Mouse (Mus musculus): Measurements from ENCODE around the gene Abcb10.
"Not testable (repeated sequence)": the region's sequence is repeated elsewhere in the genome, so short reads cannot be mapped to it uniquely, and the experiment has no call there.

Abcb10 gene

DNA sequence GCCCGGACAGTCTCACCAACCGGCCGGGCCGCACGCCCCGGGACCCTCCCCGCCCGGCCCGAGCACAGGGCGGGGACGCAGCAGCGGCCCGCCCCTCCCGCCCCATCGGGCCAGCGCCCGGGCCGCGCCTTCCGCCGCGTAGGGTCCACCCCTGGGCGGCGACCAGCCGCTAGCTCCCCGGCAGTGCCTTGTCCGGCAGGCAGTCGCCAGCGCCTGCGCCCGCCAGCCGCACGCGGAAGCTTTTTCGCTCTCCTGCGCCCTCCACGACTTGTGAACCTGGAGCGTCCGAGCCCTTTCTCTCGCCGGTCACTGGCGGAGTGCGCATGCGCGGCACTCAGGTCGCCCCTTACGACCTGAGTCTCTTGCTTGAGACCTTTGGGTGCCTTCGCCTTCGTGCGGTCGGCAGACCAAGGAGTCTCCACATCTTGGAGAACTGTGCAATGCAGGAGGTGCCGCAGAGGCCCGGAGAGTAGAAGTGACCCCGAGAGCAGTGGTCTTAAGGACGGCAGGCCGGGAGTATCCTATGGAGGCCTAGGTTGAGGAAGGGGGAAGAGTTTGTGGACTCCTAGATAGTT, at the start of gene Abcb10:
Gene Abcb10, minus strand, starts transcription at position 297 of the 575 bp plus-strand sequence.
- DNase-seq (ENCODE audit: low spot score in 2 of 2): peak; percentile 88 to 94

- DNase-seq (ENCODE audit: low spot score in 2 of 2): no peak
These were observed 44.9 kb upstream of the Abcb10 start for GRCm38 (mm10) chr8:124027831-124028230.

DNA sequence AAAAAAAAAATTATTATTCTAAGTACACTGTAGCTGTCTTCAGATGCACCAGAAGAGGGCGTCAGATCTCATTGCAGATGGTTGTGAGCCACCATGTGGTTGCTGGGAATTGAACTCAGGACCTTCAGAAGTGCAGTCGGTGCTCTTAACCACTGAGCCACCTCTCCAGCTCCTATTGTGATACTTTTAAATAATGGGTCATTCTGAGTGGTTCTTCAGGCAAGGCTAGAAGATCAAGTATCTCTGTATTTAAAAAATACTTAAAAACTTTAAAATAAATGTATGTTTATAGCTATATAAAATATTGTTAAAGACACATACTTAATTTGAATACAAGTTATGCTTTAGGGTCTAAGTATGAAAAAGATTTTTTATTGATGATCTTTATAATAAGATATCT, 43.3 kb upstream of the Abcb10 start:
- DNase-seq (ENCODE audit: low spot score in 2 of 2): not testable (repeated sequence)

DNA sequence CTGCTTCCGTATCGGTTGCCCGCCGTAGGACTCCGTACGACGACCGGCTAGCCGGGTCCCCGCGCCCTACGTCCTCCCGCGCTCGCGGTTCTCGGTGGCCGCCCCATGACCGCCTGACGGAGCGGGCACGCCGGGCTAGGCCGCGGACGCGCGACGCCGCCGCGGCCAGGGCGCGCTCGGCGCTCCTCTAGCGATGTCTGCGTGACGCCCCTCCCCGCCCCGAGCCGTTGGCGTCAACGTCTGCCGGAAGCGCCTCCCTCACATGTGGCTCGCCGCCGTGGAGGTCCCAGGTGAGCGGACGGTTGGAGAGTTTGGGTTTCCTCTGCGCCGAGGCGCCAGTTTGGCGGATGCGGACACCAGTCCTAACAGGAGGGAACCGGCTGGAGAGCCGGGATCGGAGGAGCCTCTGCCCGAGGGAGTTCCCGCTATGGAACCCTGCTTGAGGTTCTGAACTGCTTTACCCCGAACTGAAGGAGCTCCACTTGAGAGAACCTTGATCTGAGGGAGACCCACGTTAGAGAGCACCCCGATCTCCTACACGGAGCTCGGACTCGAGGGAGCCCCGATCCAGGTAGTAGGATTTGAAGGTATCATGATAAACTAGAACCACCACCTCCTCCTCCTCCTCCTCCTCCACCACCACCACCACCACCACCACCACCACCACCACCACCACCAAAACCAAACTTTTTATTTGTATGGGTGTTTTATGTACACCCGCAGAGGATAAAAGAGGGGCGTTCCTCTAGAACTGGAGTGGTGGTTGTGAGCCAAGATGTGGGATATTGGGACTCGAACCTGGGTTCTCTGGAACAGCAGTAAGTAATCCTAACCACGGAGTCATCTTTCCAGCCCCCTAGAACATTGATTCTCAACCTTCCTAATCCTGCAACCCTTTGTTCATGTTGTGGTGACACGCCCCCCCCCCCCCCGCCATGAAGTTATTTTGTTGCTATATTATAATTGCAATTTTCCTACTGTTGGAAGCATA, 38.6 kb upstream of the Abcb10 start, which contains the start of the genes Taf5l and Urb2:
Gene Taf5l, minus strand, starts transcription at position 161 of the 991 bp plus-strand sequence.
Gene Urb2, plus strand, starts transcription at position 272 of the 991 bp plus-strand sequence.
- DNase-seq (ENCODE audit: low spot score in 2 of 2): peak; percentile 94 to 96

GRCm38 (mm10) chr8:124020439-124021236, 37.7 kb upstream of the Abcb10 start:
- peak; percentile 49 to 82 for DNase-seq (ENCODE audit: low spot score in 2 of 2)

DNA sequence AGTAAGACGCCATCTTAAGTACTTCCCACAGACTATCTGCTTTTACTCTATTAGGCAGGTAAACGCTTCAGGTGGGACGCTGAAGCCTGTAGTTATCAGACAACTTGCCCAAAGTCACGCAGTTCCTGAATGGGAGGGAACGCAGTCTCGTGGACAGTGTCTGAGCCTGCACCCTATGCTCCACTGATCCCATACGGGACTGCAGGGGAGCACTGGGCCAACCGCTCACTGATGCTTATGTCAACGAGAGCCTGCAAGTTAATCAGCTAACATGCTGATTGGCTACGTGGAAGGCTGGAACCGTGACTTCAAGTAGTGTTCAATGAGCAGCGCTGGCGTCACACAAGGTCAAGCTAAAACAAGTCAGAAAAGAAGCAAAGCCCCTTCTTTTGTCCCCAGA, 36.9 kb upstream of the Abcb10 start:
- DNase-seq (ENCODE audit: low spot score in 2 of 2): peak; percentile 45 to 71

DNA sequence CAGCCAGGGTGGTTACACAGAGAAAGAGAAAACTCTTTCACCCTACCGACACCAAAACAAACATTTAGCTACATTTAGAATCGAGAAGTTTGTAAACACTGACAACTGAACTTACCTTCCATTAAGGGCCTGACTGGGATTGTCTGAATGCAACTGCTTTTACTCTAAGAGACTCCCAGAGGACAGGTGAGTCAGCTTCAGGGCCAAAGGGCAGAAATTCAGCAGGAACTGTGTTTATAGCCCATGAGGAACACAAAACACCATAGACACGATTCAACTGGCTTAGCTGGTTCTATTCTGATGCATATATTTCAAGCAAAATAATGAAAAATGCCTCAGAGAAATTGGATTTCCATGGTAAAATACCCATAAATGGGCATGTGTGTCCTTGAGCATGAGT, 31.8 kb upstream of the Abcb10 start:
- DNase-seq (ENCODE audit: low spot score in 2 of 2): no peak

- not testable (repeated sequence) for DNase-seq (ENCODE audit: low spot score in 2 of 2)
These were observed 31.4 kb upstream of the Abcb10 start for GRCm38 (mm10) chr8:124014299-124014698.

DNA sequence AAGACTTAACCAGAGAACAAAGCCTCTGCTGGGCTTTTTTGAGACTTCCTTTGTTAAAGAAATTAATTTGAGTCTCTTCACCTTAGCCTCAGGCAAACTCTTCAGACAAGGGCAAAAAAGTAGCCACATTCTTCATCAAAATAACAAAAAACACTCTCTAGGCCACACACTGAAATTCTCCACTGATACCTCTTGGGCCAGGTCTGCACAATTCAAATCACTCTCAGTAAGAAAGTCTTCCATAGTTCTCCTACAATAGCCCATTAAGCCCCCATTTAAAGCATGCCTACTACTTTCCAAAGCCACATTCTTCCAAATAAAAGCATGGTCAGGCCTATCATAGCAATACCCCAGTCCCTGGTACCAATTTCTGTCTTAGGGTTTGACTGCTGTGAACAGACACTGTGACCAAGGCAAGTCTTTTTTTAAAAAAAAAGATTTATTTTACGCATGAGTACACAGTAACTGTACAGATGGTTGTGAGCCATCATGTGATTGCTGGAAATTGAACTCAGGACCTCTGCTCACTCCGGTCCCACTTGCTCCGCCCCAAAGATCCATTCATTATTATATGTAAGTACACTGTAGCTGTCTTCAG, 29.2 kb upstream of the Abcb10 start:
- no peak for DNase-seq (ENCODE audit: low spot score in 2 of 2)

GRCm38 (mm10) chr8:124011580-124011979, 28.7 kb upstream of the Abcb10 start:
- no peak for DNase-seq (ENCODE audit: low spot score in 2 of 2)

DNA sequence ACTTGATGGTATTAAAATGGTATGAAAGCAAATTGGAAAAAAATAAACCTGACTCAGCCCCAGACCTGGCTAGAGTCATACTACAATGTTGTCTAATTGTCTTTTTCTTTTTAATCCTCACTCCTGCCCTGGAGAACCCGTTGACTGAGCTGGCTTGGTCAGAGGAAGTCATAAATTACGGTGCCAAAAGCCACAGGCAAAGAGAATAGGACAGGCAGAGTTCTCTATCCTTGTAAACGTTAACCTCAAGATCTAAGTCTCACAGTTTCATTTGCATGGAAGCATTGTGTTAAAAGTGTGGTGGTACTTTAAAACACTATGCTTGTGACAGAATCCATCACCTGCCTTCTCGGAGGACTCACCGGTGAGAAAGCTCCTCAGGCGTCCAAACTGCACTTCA, 24.9 kb upstream of the Abcb10 start:
- no peak for DNase-seq (ENCODE audit: low spot score in 2 of 2)

- DNase-seq (ENCODE audit: low spot score in 2 of 2): no peak
These were observed 19.7 kb upstream of the Abcb10 start for GRCm38 (mm10) chr8:124002546-124003108.

DNA sequence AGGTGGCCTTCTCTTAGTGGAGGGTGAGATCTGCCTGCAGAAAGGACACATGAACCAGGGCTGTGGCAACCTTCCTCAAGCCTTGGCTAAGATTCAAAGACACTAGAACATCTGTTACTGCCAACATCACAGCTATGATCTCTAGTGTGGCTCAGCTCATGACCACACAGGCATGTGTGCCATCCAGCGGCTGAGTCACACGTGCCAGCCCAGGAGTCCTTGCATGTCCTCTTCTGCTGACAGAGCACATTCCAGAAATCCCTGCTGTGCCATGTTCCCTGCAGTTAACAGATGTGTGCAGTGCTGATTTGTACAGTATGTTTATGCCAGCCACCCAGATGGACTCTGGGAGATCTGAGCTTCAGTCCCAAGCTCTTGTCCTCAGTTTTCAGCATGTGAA, 16.6 kb upstream of the Abcb10 start:
- DNase-seq (ENCODE audit: low spot score in 2 of 2): no peak

DNA sequence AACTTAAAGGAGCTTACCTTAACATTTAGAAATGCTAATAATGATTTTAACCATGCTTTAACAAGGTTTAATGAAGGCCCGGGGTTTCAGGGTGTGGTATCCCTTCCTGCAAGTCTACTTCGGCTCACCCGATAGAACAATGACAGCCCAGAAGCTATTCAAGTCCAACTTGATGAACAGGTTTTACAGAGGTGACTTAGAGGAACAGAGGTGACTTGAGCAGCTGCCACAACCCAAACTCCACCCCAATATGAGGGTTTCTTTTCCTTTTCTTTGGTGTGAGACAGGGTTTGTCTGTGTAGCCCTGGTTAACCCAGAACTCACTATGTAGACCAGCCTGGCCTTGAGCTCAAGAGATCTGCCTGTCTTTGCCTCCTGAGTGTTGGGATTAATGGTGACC, 11.1 kb upstream of the Abcb10 start:
- no peak for DNase-seq (ENCODE audit: low spot score in 2 of 2)

- no peak for DNase-seq (ENCODE audit: low spot score in 2 of 2)
These were observed 10.7 kb upstream of the Abcb10 start for GRCm38 (mm10) chr8:123993597-123993996.

DNA sequence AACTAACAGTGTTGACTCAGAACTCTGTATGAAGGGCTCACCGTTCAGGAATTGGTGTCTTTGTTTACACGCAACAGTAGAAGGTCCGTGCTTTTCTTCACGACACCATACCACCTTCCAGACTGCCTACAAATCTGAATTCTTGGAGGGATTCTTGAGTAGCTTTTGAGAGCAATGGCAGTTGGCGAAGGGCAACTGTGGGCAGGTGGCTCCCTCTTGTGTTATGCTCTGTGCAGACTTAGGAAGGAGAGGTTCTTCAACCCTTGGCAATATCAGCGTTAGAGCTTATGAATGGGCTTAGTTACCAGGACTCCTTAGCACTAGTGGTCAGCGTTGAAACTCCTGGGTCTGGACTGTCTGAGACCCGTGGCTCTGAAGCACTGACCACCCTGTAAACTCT, 9.7 kb upstream of the Abcb10 start:
- peak in 1 of 2 experiments; percentile 43 for DNase-seq (ENCODE audit: low spot score in 2 of 2)

- DNase-seq (ENCODE audit: low spot score in 2 of 2): no peak
These were observed 7.5 kb upstream of the Abcb10 start for GRCm38 (mm10) chr8:123990277-123991049.

GRCm38 (mm10) chr8:123989128-123989527, 6.2 kb upstream of the Abcb10 start:
- peak; percentile 35 to 71 for DNase-seq (ENCODE audit: low spot score in 2 of 2)

DNA sequence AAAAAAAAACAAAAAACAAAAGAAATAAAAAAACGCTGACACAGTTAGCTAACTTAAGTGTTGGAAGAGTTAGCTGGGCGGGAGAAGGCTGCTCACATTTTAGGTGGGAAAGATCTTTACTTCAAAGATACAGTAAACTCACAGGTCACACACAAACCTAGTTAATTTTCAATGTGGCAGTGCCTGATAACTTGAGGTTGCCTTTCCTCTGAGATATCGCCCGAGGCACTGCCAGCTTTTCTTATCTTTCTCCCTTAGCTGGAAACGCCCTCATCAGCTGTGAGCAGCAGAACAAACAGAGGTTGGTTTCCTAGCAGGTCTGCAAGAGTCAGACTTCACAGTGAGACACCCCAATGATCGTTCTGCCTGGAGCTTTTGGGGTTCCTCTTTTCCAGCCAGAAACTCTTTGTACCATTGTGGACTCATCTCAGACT, 5.7 kb upstream of the Abcb10 start:
- DNase-seq (ENCODE audit: low spot score in 2 of 2): peak; percentile 78 to 79

- peak; percentile 53 to 79 for DNase-seq (ENCODE audit: low spot score in 2 of 2)
These were observed 580 bp downstream of the Abcb10 start for GRCm38 (mm10) chr8:123982291-123982793.

All from spleen, postnatal 4 days (tissue).